Mouse (Mus musculus) CD8-positive naive resting alpha-beta T cell, adult 57 days (primary cell): ENCODE data around the gene Insyn1. TPM values are rescaled to one million over a fixed set of nuclear protein-coding genes. Genes with fewer than 3 reads are reported as not detected.

Source experiments
- total RNA-seq: library from RNA; stranded (reverse); gene quantifications from one replicate; pipeline ENCODE4 v1.2.4, GENCODE M21; 2023

The Insyn1 gene
- not detected for total RNA-seq

DNA sequence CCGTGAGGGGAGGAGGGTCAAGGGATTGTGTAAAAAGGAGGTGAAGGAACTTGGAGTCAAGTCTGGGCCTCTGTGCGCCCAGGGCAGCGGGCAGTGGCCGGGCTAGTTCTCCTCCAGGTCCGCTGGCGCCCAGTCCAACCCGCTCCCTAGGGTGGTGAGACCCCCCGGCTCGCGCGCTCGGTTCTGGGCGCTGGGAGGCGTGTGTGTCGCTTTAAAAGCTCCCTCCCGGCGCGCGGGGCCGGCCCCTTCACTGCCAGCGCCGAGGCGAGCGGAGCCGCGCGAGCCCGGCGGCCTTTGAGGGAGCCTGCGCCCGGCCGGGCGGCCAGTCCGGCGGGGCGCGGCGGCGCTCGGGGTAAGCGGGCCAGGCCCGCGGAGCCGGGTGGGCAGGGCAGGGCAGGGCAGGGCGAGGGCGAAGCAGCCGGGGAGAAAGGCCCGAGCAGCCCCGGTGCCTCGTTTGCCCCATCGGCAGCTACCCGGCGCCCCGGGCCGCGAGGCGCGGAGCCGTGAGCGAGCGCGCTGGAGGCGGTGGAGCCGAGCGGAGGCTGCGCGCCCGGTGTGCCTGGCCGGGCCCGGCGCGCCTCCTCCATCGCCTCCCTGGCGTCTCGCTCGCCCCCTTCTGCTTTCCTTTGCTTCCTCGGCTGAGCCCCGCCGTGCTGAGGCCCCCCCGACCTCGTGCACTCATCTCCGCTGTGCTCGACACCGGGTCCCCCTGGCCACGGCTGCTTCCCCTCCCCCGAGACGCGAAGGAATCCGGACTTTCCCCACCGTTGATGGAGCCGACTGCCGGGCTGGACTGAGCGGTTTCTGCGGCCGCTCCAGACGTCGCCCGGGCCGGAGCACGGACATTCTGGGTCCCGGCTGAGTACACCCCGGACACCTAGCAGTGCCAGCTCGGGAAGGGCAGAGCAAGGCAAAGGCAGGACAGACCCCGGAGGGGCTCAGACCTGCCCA is at the start of gene Insyn1:
Gene Insyn1, plus strand, starts transcription at position 753 of the 951 bp plus-strand sequence.

Other genes with a start within 250 kb of the Insyn1 start
- 102 TPM for gene Pml, start 238.8 kb upstream of the Insyn1 start, total RNA-seq
- 39.1 TPM for gene Stoml1, start 235.4 kb upstream of the Insyn1 start, total RNA-seq
- not detected for gene Loxl1, start 175.4 kb upstream of the Insyn1 start, total RNA-seq
- gene Tbc1d21, start 118.1 kb upstream of the Insyn1 start, total RNA-seq: not detected
- gene Cd276, start 66.8 kb downstream of the Insyn1 start, total RNA-seq: not detected
- gene Nptn, start 93.6 kb downstream of the Insyn1 start, total RNA-seq: 109 TPM